Mouse (Mus musculus) megakaryocyte-erythroid progenitor cell, adult 5-6 weeks (primary cell): ENCODE measurements around the gene Plp2. TPM values are rescaled to one million over a fixed set of nuclear protein-coding genes. Genes with fewer than 3 reads are reported as not detected.
"Not testable (repeated sequence)": the region's sequence is repeated elsewhere in the genome, so short reads cannot be mapped to it uniquely, and the experiment has no call there.

Experiments
- ATAC-seq: replicated peaks from 2 replicates; pipeline ENCODE4 v1.8.0; 2016; ENCODE audit warnings: mild to moderate bottlenecking, inconsistent platforms; ENCODE audit not compliant: severe bottlenecking, poor library complexity, low FRiP score, low TSS enrichment
- total RNA-seq, 2 experiments: library from RNA; stranded (forward) in 1 of 2; stranded (reverse) in 1 of 2; fragments of 200-1000, 215-1000 nt in 1 of 2; fragments of >200 nt in 1 of 2; fragmentation: Nextera tagmentation in 1 of 2; gene quantifications; 2 replicates each; pipeline ENCODE4 v1.2.3; 2014 to 2017

The Plp2 gene
- total RNA-seq (2014; fragmentation: Nextera tagmentation) (82.2 and 98.3 TPM in 2 replicates), total RNA-seq (2017) (26.5 and 29.9 TPM in 2 replicates)

- ATAC-seq: peak; percentile 5; the same call in 1 of the 2 replicates
Measured at GRCm38 (mm10) chrX:7670921-7671623, at the start of gene Plp2. Gene Plp2, minus strand, starts transcription at chrX:7671390.

- not testable (repeated sequence) for ATAC-seq
Measured at GRCm38 (mm10) chrX:7716058-7716457, 44.9 kb upstream of the Plp2 start.

GRCm38 (mm10) chrX:7714135-7714899, 43.1 kb upstream of the Plp2 start, which contains the start of gene Wdr45:
Gene Wdr45, plus strand, starts transcription at chrX:7714333.
- peak; percentile 100 for ATAC-seq

GRCm38 (mm10) chrX:7713764-7714134, 42.6 kb upstream of the Plp2 start:
- peak; percentile 36; the same call in 1 of the 2 replicates for ATAC-seq

- ATAC-seq: peak; percentile 100
Measured at GRCm38 (mm10) chrX:7696954-7697381, 25.8 kb upstream of the Plp2 start, which contains the start of gene Gpkow. Gene Gpkow, plus strand, starts transcription at chrX:7697131.

- ATAC-seq: peak; percentile 42
Measured at GRCm38 (mm10) chrX:7696520-7696919, 25.3 kb upstream of the Plp2 start.

- no peak for ATAC-seq
Measured at GRCm38 (mm10) chrX:7692862-7693261, 21.7 kb upstream of the Plp2 start.

GRCm38 (mm10) chrX:7690486-7690885, 19.3 kb upstream of the Plp2 start:
- ATAC-seq: no peak

GRCm38 (mm10) chrX:7688321-7688720, 17.1 kb upstream of the Plp2 start:
- no peak for ATAC-seq

- no peak for ATAC-seq
Measured at GRCm38 (mm10) chrX:7680864-7681263, 9.7 kb upstream of the Plp2 start, which contains the start of gene Magix. Gene Magix, minus strand, starts transcription at chrX:7681251.

GRCm38 (mm10) chrX:7680057-7680412, 8.8 kb upstream of the Plp2 start:
- no peak for ATAC-seq

- ATAC-seq: peak; percentile 98
Measured at GRCm38 (mm10) chrX:7679405-7680056, 8.3 kb upstream of the Plp2 start.

GRCm38 (mm10) chrX:7678986-7679385, 7.8 kb upstream of the Plp2 start:
- ATAC-seq: no peak

GRCm38 (mm10) chrX:7675001-7675380, 3.8 kb upstream of the Plp2 start:
- ATAC-seq: no peak

- peak; percentile 62 for ATAC-seq
Measured at GRCm38 (mm10) chrX:7674284-7675000, 3.3 kb upstream of the Plp2 start.

GRCm38 (mm10) chrX:7673578-7674281, 2.5 kb upstream of the Plp2 start:
- ATAC-seq: peak; percentile 68

- no peak for ATAC-seq
Measured at GRCm38 (mm10) chrX:7672739-7673138, 1.5 kb upstream of the Plp2 start.

GRCm38 (mm10) chrX:7670390-7670881, 754 bp downstream of the Plp2 start:
- peak; percentile 48 for ATAC-seq
